Mouse (Mus musculus) G1E (cell line): ENCODE measurements around the gene Gcnt1. TPM values are rescaled to one million over a fixed set of nuclear protein-coding genes. Genes with fewer than 3 reads are reported as not detected.

ENCODE experiments used
- ATAC-seq: 2 replicates; pipeline ENCODE4 v1.8.0; 2016; ENCODE audit warnings: mild to moderate bottlenecking; ENCODE audit not compliant: insufficient number of reproducible peaks, poor library complexity, low FRiP score, severe bottlenecking; ENCODE audit errors: extremely low read depth
- DNase-seq: peaks from one replicate; pipeline ENCODE4 v3.0.0; 2012; ENCODE audit warnings: low spot score
- H3K27me3 ChIP-seq: 2 replicates; pipeline ENCODE4 v1.6.1; 2012; ENCODE audit warnings: mild to moderate bottlenecking, low read length, inconsistent platforms; ENCODE audit not compliant: insufficient read depth
- H3K36me3 ChIP-seq: replicated peaks from 2 replicates; pipeline ENCODE3; 2012; ENCODE audit warnings: mild to moderate bottlenecking, inconsistent platforms
- H3K4me1 ChIP-seq: 2 replicates; pipeline ENCODE4 v1.6.1; 2012; ENCODE audit warnings: low read depth, low read length, inconsistent platforms, mixed read lengths; ENCODE audit not compliant: insufficient read depth
- H3K4me3 ChIP-seq: 2 replicates; pipeline ENCODE4 v1.5.1; 2012; ENCODE audit warnings: low read depth, mild to moderate bottlenecking, inconsistent platforms, low read length, moderate library complexity, mixed read lengths
- H3K9me3 ChIP-seq: replicated peaks from 2 replicates; pipeline ENCODE4 v1.6.1; 2012; ENCODE audit warnings: inconsistent platforms
- CTCF ChIP-seq: IDR thresholded peaks from 2 replicates; pipeline ENCODE4 v1.5.1; 2012; ENCODE audit warnings: low read depth, low read length, inconsistent platforms, mixed read lengths
- GATA1 ChIP-seq: IDR thresholded peaks from 2 replicates; pipeline ENCODE4 v1.6.1; 2012; ENCODE audit warnings: borderline replicate concordance, low read length, inconsistent platforms, mixed read lengths
- GATA2 ChIP-seq: IDR thresholded peaks from 2 replicates; pipeline ENCODE4 v1.6.1; 2012; ENCODE audit warnings: low read depth, low read length, inconsistent platforms, borderline replicate concordance
- POLR2AphosphoS5 ChIP-seq: IDR thresholded peaks from 2 replicates; pipeline ENCODE4 v1.6.1; 2012; ENCODE audit warnings: low read depth, low read length, inconsistent platforms; ENCODE audit not compliant: insufficient replicate concordance
- TAL1 ChIP-seq: conservative IDR thresholded peaks from 2 replicates; pipeline ENCODE4 v1.6.1; 2012; ENCODE audit warnings: low read depth, low read length, inconsistent platforms, mixed read lengths
- polyA plus RNA-seq: library from polyadenylated mRNA; stranded (reverse); fragments of >175 nt; gene quantifications from 2 replicates; pipeline ENCODE4 v1.2.3, GENCODE M21; 2012
- total RNA-seq, 2 experiments: library from RNA; stranded (forward) in 1 of 2; stranded (reverse) in 1 of 2; fragments of 200-1000 nt in 1 of 2; fragments of >200 nt in 1 of 2; fragmentation: Nextera tagmentation in 1 of 2; gene quantifications; 2 replicates each; pipeline ENCODE4 v1.2.3; 2014 to 2017

Gene Gcnt1
- total and polyA plus RNA-seq, 3 experiments: 2.8 to 209 (median 176) TPM

- Histone ChIP-seq H3K36me3 (no peaks in the 10 kb centered on the region), H3K9me3 (no peaks in the 10 kb centered on the region), H3K27me3 (peaks cover 13% of the 10 kb centered on the region), H3K4me3 (no peak overlapping the region), H3K4me1 (peaks cover 12% of the 10 kb centered on the region)
- TF ChIP-seq GATA1 (no peak), GATA2 (no peak), POLR2AphosphoS5 (no peak), CTCF (no peak), TAL1 (no peak)
- ATAC-seq (no peak), DNase-seq (no peak)
Observed at GRCm38 (mm10) chr19:17294136-17294535, 78.5 kb downstream of the Gcnt1 start.

DNA sequence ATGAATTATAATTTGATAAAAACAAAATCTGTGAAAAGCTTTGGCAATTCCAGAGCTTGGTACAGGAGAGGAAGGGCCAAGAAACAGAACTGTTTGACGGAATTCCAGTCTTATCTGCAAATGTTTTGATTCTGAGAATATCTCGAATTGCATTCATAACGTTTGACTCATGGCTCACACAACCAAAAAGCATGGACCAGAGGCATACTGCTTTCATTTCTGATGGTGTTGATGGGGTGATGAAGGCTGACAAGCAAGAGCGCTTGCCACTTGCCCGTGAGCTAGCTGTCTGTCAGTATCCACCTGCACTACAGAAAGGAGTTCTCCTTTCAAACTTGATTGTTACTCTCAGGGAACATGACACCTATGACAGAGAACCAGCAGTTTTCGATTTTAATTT, 83.1 kb downstream of the Gcnt1 start:
- Histone ChIP-seq H3K4me3 (no peak overlapping the region), H3K27me3 (peaks cover 12% of the 10 kb centered on the region), H3K9me3 (no peaks in the 10 kb centered on the region), H3K4me1 (peaks cover 8% of the 10 kb centered on the region), H3K36me3 (no peaks in the 10 kb centered on the region)
- TF ChIP-seq POLR2AphosphoS5: no peak
- TF ChIP-seq CTCF: no peak
- TF ChIP-seq GATA2: no peak
- TF ChIP-seq TAL1: no peak
- TF ChIP-seq GATA1: no peak
- no peak for DNase-seq
- no peak for ATAC-seq

DNA sequence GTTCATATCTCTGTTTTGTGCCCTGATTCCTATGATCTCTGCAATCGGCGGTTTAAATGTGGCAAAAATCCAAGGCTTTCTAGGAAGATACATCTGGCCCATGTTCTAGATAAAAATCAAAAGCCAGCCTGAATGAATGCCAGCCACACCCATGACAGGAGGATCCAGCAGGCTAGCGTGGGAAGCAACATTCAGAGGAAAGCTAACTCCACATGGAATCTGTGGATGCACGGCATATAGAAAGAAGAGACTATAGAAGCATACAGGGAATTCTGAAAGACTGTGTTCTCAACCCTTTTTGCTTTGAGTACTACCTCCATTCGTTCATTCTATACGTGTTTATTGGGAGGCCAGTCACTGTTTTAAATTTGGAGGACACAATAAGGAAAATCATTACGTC, 86.6 kb downstream of the Gcnt1 start:
- H3K4me1 ChIP-seq: peaks cover 8% of the 10 kb centered on the region
- ATAC-seq (no peak), DNase-seq (no peak)
- H3K9me3 ChIP-seq: no peaks in the 10 kb centered on the region
- peaks cover 9% of the 10 kb centered on the region for H3K27me3 ChIP-seq
- no peak overlapping the region for H3K4me3 ChIP-seq
- TF ChIP-seq CTCF (no peak), GATA2 (no peak), POLR2AphosphoS5 (no peak), GATA1 (no peak), TAL1 (no peak)
- H3K36me3 ChIP-seq: no peaks in the 10 kb centered on the region

DNA sequence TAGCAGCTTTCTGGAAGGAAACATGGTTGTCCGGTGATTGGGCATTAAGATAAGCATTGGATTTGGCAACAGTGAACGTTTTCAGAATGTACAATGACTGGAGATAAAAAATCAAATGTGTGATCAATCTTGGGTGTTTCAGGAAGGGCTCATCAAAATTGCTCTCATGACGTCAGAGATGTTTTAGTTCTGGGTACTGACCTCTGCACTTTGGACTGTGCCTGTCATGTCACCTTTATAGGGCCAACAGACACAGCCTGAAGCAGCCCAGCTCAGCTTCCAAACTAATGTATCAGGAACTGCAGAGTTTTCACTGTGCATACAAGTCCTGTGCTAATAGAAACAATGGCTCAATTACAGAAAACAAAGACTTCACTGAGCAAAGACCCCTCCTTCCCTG, 89.3 kb downstream of the Gcnt1 start:
- TF ChIP-seq GATA2 (no peak), CTCF (no peak), GATA1 (no peak), TAL1 (no peak), POLR2AphosphoS5 (no peak)
- H3K27me3 ChIP-seq: peaks cover 5% of the 10 kb centered on the region; the same call in 1 of the 2 replicates
- ATAC-seq: no peak

GRCm38 (mm10) chr19:17278381-17279051, 94.1 kb downstream of the Gcnt1 start:
- Histone ChIP-seq H3K4me3 (no peak overlapping the region), H3K36me3 (no peaks in the 10 kb centered on the region), H3K27me3 (no peaks in the 10 kb centered on the region; the same call in 1 of the 2 replicates), H3K9me3 (no peaks in the 10 kb centered on the region), H3K4me1 (no peaks in the 10 kb centered on the region)
- no peak for DNase-seq
- no peak for ATAC-seq
- TF ChIP-seq TAL1 (no peak), POLR2AphosphoS5 (no peak), GATA2 (no peak), GATA1 (no peak), CTCF (no peak)

More for the DNA sequence above, 89.3 kb downstream of the Gcnt1 start:
- Histone ChIP-seq H3K9me3 (no peaks in the 10 kb centered on the region), H3K4me1 (peaks cover 8% of the 10 kb centered on the region), H3K36me3 (no peaks in the 10 kb centered on the region), H3K4me3 (no peak overlapping the region)
- DNase-seq: no peak

Other genes starting within 250 kb of the Gcnt1 start
- 112 and 154 TPM in 2 replicates for gene Rfk, start 21.2 kb upstream of the Gcnt1 start, total RNA-seq (2014; fragmentation: Nextera tagmentation)
- gene Rfk, start 21.2 kb upstream of the Gcnt1 start, total RNA-seq (2017): 46.9 TPM in 2 replicates
- gene Rfk, start 21.2 kb upstream of the Gcnt1 start, polyA plus RNA-seq: 36.2 and 46.2 TPM in 2 replicates